Mouse (Mus musculus) small intestine, adult 2 months (tissue): ENCODE results near the gene Rer1. TPM values are rescaled to one million over a fixed set of nuclear protein-coding genes. Genes with fewer than 3 reads are reported as not detected.
A peak's percentile ranks its signal among the peaks of the same experiment; 100 is the strongest.

Experiments used
- H3K27ac ChIP-seq: fragments of 200-500 bp; 2 replicates; pipeline ENCODE4 v1.5.1; 2012; ENCODE audit warnings: low read depth, low read length, control low read depth, inconsistent platforms; ENCODE audit not compliant: insufficient read depth
- H3K27me3 ChIP-seq: fragments of 200-500 bp; 2 replicates; pipeline ENCODE4 v1.6.1; 2012; ENCODE audit warnings: mild to moderate bottlenecking, moderate library complexity, low read length, inconsistent platforms; ENCODE audit not compliant: control insufficient read depth, insufficient read depth
- H3K36me3 ChIP-seq: fragments of 200-500 bp; 2 replicates; pipeline ENCODE4 v1.6.1; 2012; ENCODE audit warnings: mild to moderate bottlenecking, low read length, control low read depth, inconsistent platforms; ENCODE audit not compliant: control insufficient read depth, insufficient read depth
- H3K4me1 ChIP-seq: fragments of 200-500 bp; 2 replicates; pipeline ENCODE4 v1.6.1; 2012; ENCODE audit warnings: low read length, inconsistent platforms, mixed read lengths; ENCODE audit not compliant: control insufficient read depth, insufficient read depth, insufficient read length
- H3K4me3 ChIP-seq: fragments of 200-500 bp; 2 replicates; pipeline ENCODE4 v1.5.1; 2012; ENCODE audit warnings: low read depth, mild to moderate bottlenecking, control low read depth, inconsistent platforms, low read length, moderate library complexity
- CTCF ChIP-seq: fragments of 200-500 bp; IDR thresholded peaks from 2 replicates; pipeline ENCODE4 v1.5.1; 2012; ENCODE audit warnings: low read depth, mild to moderate bottlenecking, control low read depth, inconsistent platforms, low read length, moderate library complexity, mixed read lengths; ENCODE audit not compliant: insufficient replicate concordance, insufficient read length; ENCODE audit errors: extremely low read depth
- POLR2A ChIP-seq: fragments of 200-500 bp; IDR thresholded peaks from 2 replicates; pipeline ENCODE4 v1.6.1; 2012; ENCODE audit warnings: low read depth, mild to moderate bottlenecking, control low read depth, inconsistent platforms, low read length, moderate library complexity
- WGBS: fragments of 180-500 bp; shearing (Covaris S2); methylation state at CpG from one replicate; pipeline ENCODE4 v1.1.7; 2018; 5-methylcytosine and 5-hydroxymethylcytosine counted together
- polyA plus RNA-seq: library from polyadenylated mRNA; depleted of rRNA; stranded (reverse); fragments of >200 nt; gene quantifications from 2 replicates; pipeline ENCODE4 v1.2.3, GENCODE M21; 2012

The Rer1 gene
- polyA plus RNA-seq, 1 experiment = 91.9 TPM

GRCm38 (mm10) chr4:155129132-155129917 lies 43.1 kb upstream of the Rer1 start:
- TF ChIP-seq POLR2A = no peak
- TF ChIP-seq CTCF = peak; percentile 50; the same call in 1 of the 2 replicates

GRCm38 (mm10) chr4:155128411-155128810 lies 42.2 kb upstream of the Rer1 start:
- TF ChIP-seq POLR2A (no peak), CTCF (no peak)
- WGBS = 94% methylated on average over 15 of the region's 15 CpGs
- H3K4me3 ChIP-seq = no peak overlapping the region
- no peaks in the 10 kb centered on the region for H3K36me3 ChIP-seq
- H3K4me1 ChIP-seq = peaks cover 9% of the 10 kb centered on the region
- H3K27me3 ChIP-seq = no peaks in the 10 kb centered on the region
- H3K27ac ChIP-seq = no peak overlapping the region

More at GRCm38 (mm10) chr4:155129132-155129917, 43.1 kb upstream of the Rer1 start:
- 92% methylated on average over 10 of the region's 10 CpGs for WGBS
- H3K4me1 ChIP-seq = peaks cover 7% of the 10 kb centered on the region
- no peaks in the 10 kb centered on the region for H3K36me3 ChIP-seq
- no peaks in the 10 kb centered on the region for H3K27me3 ChIP-seq
- H3K27ac ChIP-seq = no peak overlapping the region
- H3K4me3 ChIP-seq = no peak overlapping the region

GRCm38 (mm10) chr4:155126602-155127372 lies 40.6 kb upstream of the Rer1 start:
- Histone ChIP-seq H3K27me3 (no peaks in the 10 kb centered on the region), H3K4me3 (no peak overlapping the region), H3K27ac (no peak overlapping the region), H3K4me1 (peaks cover 18% of the 10 kb centered on the region), H3K36me3 (no peaks in the 10 kb centered on the region)
- 86% methylated on average over 7 of the region's 7 CpGs for WGBS
- no peak for TF ChIP-seq POLR2A
- TF ChIP-seq CTCF = no peak

- H3K36me3 ChIP-seq = no peaks in the 10 kb centered on the region
- TF ChIP-seq POLR2A = no peak
- TF ChIP-seq CTCF = no peak
- 83% methylated on average over 5 of the region's 5 CpGs for WGBS
- no peaks in the 10 kb centered on the region for H3K27me3 ChIP-seq
- no peak overlapping the region for H3K4me3 ChIP-seq
- H3K4me1 ChIP-seq = peaks cover 24% of the 10 kb centered on the region
- no peak overlapping the region for H3K27ac ChIP-seq
These were observed 40.0 kb upstream of the Rer1 start for GRCm38 (mm10) chr4:155126194-155126593.

GRCm38 (mm10) chr4:155125310-155125709 lies 39.1 kb upstream of the Rer1 start:
- Histone ChIP-seq H3K27me3 (no peaks in the 10 kb centered on the region), H3K36me3 (no peaks in the 10 kb centered on the region), H3K27ac (no peak overlapping the region), H3K4me1 (peaks cover 29% of the 10 kb centered on the region), H3K4me3 (no peak overlapping the region)
- 46% methylated on average over 7 of the region's 7 CpGs for WGBS
- TF ChIP-seq POLR2A (no peak), CTCF (no peak)

- Histone ChIP-seq H3K4me1 (peaks cover 36% of the 10 kb centered on the region), H3K4me3 (no peak overlapping the region), H3K36me3 (no peaks in the 10 kb centered on the region), H3K27ac (no peak overlapping the region), H3K27me3 (no peaks in the 10 kb centered on the region)
- no peak for TF ChIP-seq CTCF
- TF ChIP-seq POLR2A = no peak
- WGBS = 83% methylated on average over 9 of the region's 9 CpGs
These were observed 37.8 kb upstream of the Rer1 start for GRCm38 (mm10) chr4:155123868-155124534.
